Mouse (Mus musculus): Measurements from ENCODE around the gene Plekhm1. TPM values are rescaled to one million over a fixed set of nuclear protein-coding genes. Genes with fewer than 3 reads are reported as not detected.

Gene Plekhm1
- total and polyA plus RNA-seq, 3 experiments, result 3.4 to 10.0 TPM; not detected in 1

DNA sequence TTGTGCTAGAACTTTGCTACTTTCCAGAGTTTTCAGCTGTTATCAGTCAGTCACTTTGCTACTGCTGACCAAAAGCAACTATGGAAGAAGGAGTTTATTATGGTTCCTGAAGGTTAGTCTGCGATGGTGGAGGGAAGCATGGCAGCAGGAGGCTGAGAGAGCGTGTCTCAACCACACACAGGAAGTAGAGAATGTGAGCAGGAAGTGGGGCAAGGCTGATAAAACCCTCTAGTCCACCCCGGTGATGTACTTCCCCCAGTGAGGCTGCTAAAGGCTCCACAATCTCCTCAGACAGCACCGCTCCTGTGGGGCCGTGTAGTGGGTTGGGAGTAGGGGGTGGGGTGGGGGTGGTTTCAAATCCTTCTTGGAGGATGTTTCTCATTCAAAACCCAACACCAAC is 23.8 kb upstream of the Plekhm1 start:
- H3K27me3 ChIP-seq (ENCODE audit: control insufficient read depth in 1 of 2, insufficient read depth in 2 of 2, low read length in 2 of 2), result peaks cover 16 to 17% of the 10 kb centered on the region in 2 experiments
- H3K9me3 ChIP-seq (replicated peaks; ENCODE audit: insufficient read depth, low read length), result no peaks in the 10 kb centered on the region
- no peak overlapping the region for H3K9ac ChIP-seq (ENCODE audit: control insufficient read depth, low read depth, low read length, poor library complexity, severe bottlenecking)
- DNase-seq (ENCODE audit: low read depth, low spot score), result peak; percentile 79
- H3K4me3 ChIP-seq (ENCODE audit: control insufficient read depth in 1 of 2, insufficient read depth in 1 of 2, low read depth in 2 of 2, low read length in 2 of 2), result no peak overlapping the region
- peaks cover 0 to 8% of the 10 kb centered on the region in 2 experiments; a peak in 2 of 4 replicates for H3K36me3 ChIP-seq (ENCODE audit: control insufficient read depth in 1 of 2, insufficient read depth in 2 of 2, low read length in 2 of 2)
- H3K27ac ChIP-seq (ENCODE audit: control insufficient read depth, low read depth, low read length), result no peak overlapping the region
- peaks cover 0 to 14% of the 10 kb centered on the region in 2 experiments; a peak in 2 of 4 replicates for H3K4me1 ChIP-seq (ENCODE audit: control insufficient read depth in 1 of 2, insufficient read depth in 2 of 2, low read length in 2 of 2)
- no peaks in the 10 kb centered on the region for H3K79me2 ChIP-seq (ENCODE audit: control insufficient read depth, insufficient read depth, low read length, poor library complexity)
- peak; percentile 40 for TF ChIP-seq TAL1 (IDR thresholded peaks at IDR 0.05; ENCODE audit: low read length)
- no peak for TF ChIP-seq JUND (IDR thresholded peaks at IDR 0.05; ENCODE audit: low read depth, low read length)
- TF ChIP-seq CTCF (IDR thresholded peaks at IDR 0.05 in 2 of 3, conservative IDR thresholded peaks at IDR 0.05 in 1 of 3; ENCODE audit: control insufficient read depth in 1 of 3, insufficient read depth in 1 of 3, low read depth in 2 of 3, low read length in 3 of 3, poor library complexity in 1 of 3, severe bottlenecking in 1 of 3), result no peak
- TF ChIP-seq SIN3A (IDR thresholded peaks at IDR 0.05; ENCODE audit: low read length), result 0 out of 2 replicates have a peak, but pooled peaks have one; percentile 35
- TF ChIP-seq UBTF (IDR thresholded peaks at IDR 0.05; ENCODE audit: borderline replicate concordance, insufficient read depth, low read depth, low read length), result no peak
- no peak for TF ChIP-seq ZC3H11A (IDR thresholded peaks at IDR 0.05; ENCODE audit: low read depth, low read length)
- no peak for TF ChIP-seq SMC3 (IDR thresholded peaks at IDR 0.05; ENCODE audit: low read depth, low read length)
- TF ChIP-seq NRF1 (IDR thresholded peaks at IDR 0.05; ENCODE audit: insufficient read depth, low read depth, low read length, poor library complexity, severe bottlenecking), result no peak
- no peak for TF ChIP-seq E2F4 (IDR thresholded peaks at IDR 0.05; ENCODE audit: borderline replicate concordance, low read depth, low read length)
- TF ChIP-seq TBP (IDR thresholded peaks at IDR 0.05; ENCODE audit: low read depth, low read length), result no peak
- 0 out of 2 replicates have a peak, but pooled peaks have one; percentile 13 for TF ChIP-seq TCF12 (IDR thresholded peaks at IDR 0.05; ENCODE audit: low read depth, low read length)
- TF ChIP-seq NELFE (IDR thresholded peaks at IDR 0.05; ENCODE audit: low read depth, low read length), result no peak
- no peak for TF ChIP-seq BHLHE40 (IDR thresholded peaks at IDR 0.05; ENCODE audit: borderline replicate concordance, low read depth, low read length)
- no peak for TF ChIP-seq POLR2AphosphoS2 (IDR thresholded peaks at IDR 0.05; ENCODE audit: low read length)
- TF ChIP-seq MYB (IDR thresholded peaks at IDR 0.05; ENCODE audit: low read depth, low read length), result 0 out of 2 replicates have a peak, but pooled peaks have one; percentile 9
- peak; percentile 79 for TF ChIP-seq GATA1 (IDR thresholded peaks at IDR 0.05; ENCODE audit: low read depth, low read length)
- peak; percentile 70 for TF ChIP-seq MAX (IDR thresholded peaks at IDR 0.05; ENCODE audit: low read length)
- TF ChIP-seq EP300 (IDR thresholded peaks at IDR 0.05; ENCODE audit: low read depth in 1 of 2, low read length in 2 of 2), result peak; percentile 44 to 61; a peak in 3 of 4 replicates
- TF ChIP-seq ELF1 (IDR thresholded peaks at IDR 0.05; ENCODE audit: low read depth, low read length), result peak; percentile 42; the same call in 1 of the 2 replicates
- TF ChIP-seq MYC (IDR thresholded peaks at IDR 0.05; ENCODE audit: low read depth, low read length), result peak; percentile 87
- no peak for TF ChIP-seq ZMIZ1 (IDR thresholded peaks at IDR 0.05; ENCODE audit: low read depth, low read length)
- TF ChIP-seq HCFC1 (IDR thresholded peaks at IDR 0.05; ENCODE audit: low read depth, low read length), result no peak
- no peak for TF ChIP-seq GABPA (IDR thresholded peaks at IDR 0.05; ENCODE audit: low read depth, low read length)
- TF ChIP-seq USF2 (IDR thresholded peaks at IDR 0.05; ENCODE audit: borderline replicate concordance in 1 of 2, insufficient read depth in 1 of 2, low read depth in 1 of 2, low read length in 2 of 2), result no peak
- TF ChIP-seq MXI1 (IDR thresholded peaks at IDR 0.05; ENCODE audit: low read depth, low read length), result 0 out of 2 replicates have a peak, but pooled peaks have one; percentile 41

Measured in MEL (cell line).